Mouse (Mus musculus): ENCODE results near the gene Rbp7.

GRCm38 (mm10) chr4:149425801-149426292 is 28.9 kb downstream of the Rbp7 start:
- no peak for TF ChIP-seq POLR2A (IDR thresholded peaks at IDR 0.05; ENCODE audit: insufficient read depth, low read length)
- no peak for TF ChIP-seq CTCF (IDR thresholded peaks at IDR 0.05; ENCODE audit: low read depth, low read length)
